Mouse (Mus musculus) liver, embryonic 12.5 days (tissue): ENCODE results near the gene Ninj2. TPM values are rescaled to one million over a fixed set of nuclear protein-coding genes. Genes with fewer than 3 reads are reported as not detected.
"Not testable (repeated sequence)": the region's sequence is repeated elsewhere in the genome, so short reads cannot be mapped to it uniquely, and the experiment has no call there.

ENCODE experiments used
- ATAC-seq: fragments of 200-750 bp; cut with Nextera tagmentation; 2 replicates; pipeline ENCODE4 v1.8.0; 2017; ENCODE audit warnings: moderate number of reproducible peaks, mild to moderate bottlenecking, moderate library complexity
- H3K27ac ChIP-seq: fragments of 300-500 bp; sonication (generic); 2 replicates; pipeline ENCODE4 v1.5.1; 2016; ENCODE audit warnings: mild to moderate bottlenecking
- H3K27me3 ChIP-seq: fragments of 300-500 bp; sonication (generic); replicated peaks from 2 replicates; pipeline ENCODE4 v1.6.1; 2016; ENCODE audit warnings: mild to moderate bottlenecking, moderate library complexity
- H3K36me3 ChIP-seq: fragments of 300-500 bp; sonication (generic); 2 replicates; pipeline ENCODE4 v1.6.1; 2016; ENCODE audit warnings: mild to moderate bottlenecking, moderate library complexity
- H3K4me1 ChIP-seq: fragments of 300-500 bp; sonication (generic); 2 replicates; pipeline ENCODE4 v1.6.1; 2016
- H3K4me2 ChIP-seq: fragments of 300-500 bp; sonication (generic); 2 replicates; pipeline ENCODE4 v1.6.1; 2016; ENCODE audit warnings: mild to moderate bottlenecking, moderate library complexity
- H3K4me3 ChIP-seq: fragments of 300-500 bp; sonication (generic); 2 replicates; pipeline ENCODE4 v1.5.1; 2016; ENCODE audit warnings: mild to moderate bottlenecking, moderate library complexity
- H3K9ac ChIP-seq: fragments of 300-500 bp; sonication (generic); 2 replicates; pipeline ENCODE4 v1.6.1; 2016; ENCODE audit warnings: mild to moderate bottlenecking, moderate library complexity
- H3K9me3 ChIP-seq: fragments of 300-500 bp; sonication (generic); replicated peaks from 2 replicates; pipeline ENCODE4 v1.6.1; 2016; ENCODE audit warnings: mild to moderate bottlenecking, moderate library complexity
- WGBS: fragments of 180-500 bp; shearing (Covaris S2); methylation state at CpG from one replicate; pipeline ENCODE4 v1.1.7; 2016; ENCODE audit not compliant: insufficient replicate concordance; 5-methylcytosine and 5-hydroxymethylcytosine counted together
- polyA plus RNA-seq: library from polyadenylated mRNA; unstranded; fragments of >200 nt; fragmentation: Nextera tagmentation; extraction: Ambion mirVana; gene quantifications from 2 replicates; pipeline ENCODE4 v1.2.1, GENCODE M21; 2016

Ninj2 gene
- polyA plus RNA-seq, 1 experiment from 2014 or later, result not detected

DNA sequence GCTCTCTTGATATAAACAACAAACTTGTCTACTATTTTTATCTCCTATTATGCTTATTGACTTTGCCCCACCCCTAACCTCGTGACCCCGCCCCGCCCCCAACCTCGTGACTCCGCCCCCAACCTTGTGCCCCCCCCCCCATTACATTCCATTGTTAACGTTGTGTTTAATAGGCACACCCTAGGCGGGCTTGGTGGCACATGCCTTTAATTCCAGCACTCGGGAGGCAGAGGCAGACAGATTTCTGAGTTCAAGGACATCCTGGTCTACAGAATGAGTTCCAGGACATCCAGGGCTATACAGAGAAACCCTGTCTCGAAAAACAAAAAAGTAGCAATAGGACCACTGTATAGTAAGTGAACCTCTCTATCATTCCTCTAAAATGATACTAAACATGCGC is 13.6 kb upstream of the Ninj2 start:
- Histone ChIP-seq H3K27ac (no peak overlapping the region), H3K27me3 (no peaks in the 10 kb centered on the region), H3K4me2 (no peak overlapping the region), H3K36me3 (no peaks in the 10 kb centered on the region), H3K4me1 (peaks cover 24% of the 10 kb centered on the region), H3K9me3 (no peaks in the 10 kb centered on the region), H3K9ac (no peak overlapping the region), H3K4me3 (no peak overlapping the region)
- no peak for ATAC-seq
- WGBS, result 66% methylated on average over 10 of the region's 10 CpGs

DNA sequence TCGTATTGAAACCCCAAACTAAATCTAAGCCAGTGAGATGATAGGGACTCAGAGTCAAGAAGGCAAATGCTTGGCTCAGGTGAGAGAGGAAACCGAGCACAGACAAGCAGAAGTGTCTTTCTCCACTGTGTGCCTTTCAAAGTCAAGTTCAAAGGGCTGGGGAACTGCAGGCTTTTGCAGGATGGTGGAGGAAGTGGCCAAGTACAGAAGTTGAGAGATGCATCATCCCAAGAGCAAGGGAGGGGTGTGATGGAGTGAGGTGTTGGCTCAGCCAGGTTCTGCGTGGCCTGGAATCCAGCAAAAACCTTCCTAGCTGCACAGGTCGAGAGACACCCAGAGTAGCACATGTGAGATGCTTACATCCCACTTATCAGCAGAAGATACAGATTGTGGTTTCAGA is 11.6 kb upstream of the Ninj2 start:
- H3K4me3 ChIP-seq, result no peak overlapping the region

DNA sequence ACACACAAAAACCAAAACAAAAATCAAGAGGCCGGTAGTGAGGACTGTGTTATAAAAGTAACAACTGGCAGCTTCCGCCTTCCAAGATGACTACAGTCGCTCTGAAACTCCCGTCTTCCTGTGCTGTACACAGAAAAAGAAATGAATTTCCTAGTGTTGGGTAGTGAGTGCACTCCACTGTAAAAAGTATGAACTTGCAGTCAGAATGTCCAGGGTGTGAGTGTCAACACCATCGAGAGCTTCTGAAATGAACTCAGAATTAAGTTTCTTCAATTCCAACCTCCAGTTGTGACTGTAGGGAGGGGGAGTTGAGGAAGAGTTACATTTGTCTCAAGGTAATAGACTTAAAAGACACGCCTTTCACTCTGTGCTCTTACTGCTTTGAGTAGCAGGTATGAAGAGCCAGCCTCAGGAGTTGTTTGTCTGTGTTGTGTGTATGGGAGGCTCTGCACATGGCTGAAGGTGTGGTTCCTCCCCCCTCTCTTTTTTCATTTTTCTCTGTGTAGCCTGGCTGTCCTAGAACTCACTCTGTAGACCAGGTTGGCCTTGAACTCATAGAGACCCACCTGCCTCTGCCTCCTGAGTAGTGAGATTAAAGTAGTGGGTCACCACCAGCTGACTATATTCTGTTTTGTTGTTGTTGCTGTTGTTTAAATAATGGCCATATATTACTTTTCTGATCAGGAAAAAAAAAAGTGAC is 10.7 kb upstream of the Ninj2 start:
- no peaks in the 10 kb centered on the region for H3K27me3 ChIP-seq
- no peaks in the 10 kb centered on the region for H3K36me3 ChIP-seq
- no peak overlapping the region for H3K9ac ChIP-seq
- no peak overlapping the region; the same call in 1 of the 2 replicates for H3K4me2 ChIP-seq
- H3K9me3 ChIP-seq, result no peaks in the 10 kb centered on the region
- H3K4me3 ChIP-seq, result no peak overlapping the region
- WGBS, result 78% methylated on average over 6 of the region's 6 CpGs
- ATAC-seq, result no peak
- peaks cover 9% of the 10 kb centered on the region for H3K4me1 ChIP-seq
- H3K27ac ChIP-seq, result no peak overlapping the region

More for the DNA sequence above, 11.6 kb upstream of the Ninj2 start:
- ATAC-seq, result no peak
- H3K4me1 ChIP-seq, result peaks cover 18% of the 10 kb centered on the region
- no peak overlapping the region for H3K27ac ChIP-seq
- no peaks in the 10 kb centered on the region for H3K9me3 ChIP-seq
- H3K36me3 ChIP-seq, result no peaks in the 10 kb centered on the region
- WGBS, result 52% methylated on average over 4 of the region's 4 CpGs
- H3K4me2 ChIP-seq, result no peak overlapping the region
- no peak overlapping the region for H3K9ac ChIP-seq
- no peaks in the 10 kb centered on the region for H3K27me3 ChIP-seq

DNA sequence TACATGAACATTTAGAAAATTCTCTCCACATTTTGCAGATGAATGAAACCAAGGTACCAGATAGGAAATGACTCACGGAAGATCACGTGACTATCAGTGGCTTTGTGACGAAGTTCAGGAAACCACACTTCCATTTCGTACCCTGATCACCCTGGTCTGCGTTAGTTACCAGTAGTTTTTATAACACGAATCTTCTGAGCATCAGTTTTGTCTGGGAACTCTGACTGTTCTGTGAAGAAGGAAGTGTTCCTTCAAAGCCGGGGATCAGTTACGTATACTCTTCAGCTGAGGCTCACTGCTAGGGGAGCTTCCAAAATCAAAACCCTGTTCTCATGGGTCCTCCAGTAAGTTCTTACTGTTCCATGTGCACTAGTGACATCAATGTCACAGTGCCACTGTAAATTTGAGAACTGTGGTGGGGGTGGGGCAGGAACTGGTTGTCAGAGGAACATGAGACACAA is 10.2 kb upstream of the Ninj2 start:
- Histone ChIP-seq H3K9me3 (no peaks in the 10 kb centered on the region), H3K4me2 (peak overlapping the region; percentile 24; the same call in 1 of the 2 replicates), H3K9ac (no peak overlapping the region), H3K27ac (no peak overlapping the region), H3K4me3 (no peak overlapping the region), H3K4me1 (peaks cover 7% of the 10 kb centered on the region; the same call in 1 of the 2 replicates), H3K36me3 (no peaks in the 10 kb centered on the region), H3K27me3 (no peaks in the 10 kb centered on the region)
- no peak for ATAC-seq
- WGBS, result 30% methylated on average over 8 of the region's 8 CpGs

DNA sequence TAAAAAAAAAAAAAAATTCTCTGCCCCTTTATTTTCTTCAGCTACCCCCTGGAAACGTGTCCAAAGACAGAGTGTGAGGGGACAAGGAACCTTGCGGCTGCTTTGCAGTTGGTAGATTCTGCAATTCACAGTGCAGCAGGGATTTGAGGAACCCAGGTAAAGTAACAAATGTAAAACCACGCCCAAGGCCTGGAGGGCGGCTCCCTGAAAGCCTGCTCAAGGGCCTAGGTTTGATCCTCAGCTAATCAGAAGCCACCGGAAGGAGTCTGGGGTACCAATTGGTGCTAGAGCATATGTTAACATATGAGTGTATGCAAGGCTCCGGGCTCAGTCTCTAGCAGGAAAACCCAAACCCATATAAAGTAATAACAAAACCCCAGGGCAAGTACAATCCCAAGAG is 9.7 kb upstream of the Ninj2 start:
- Histone ChIP-seq H3K9me3 (no peaks in the 10 kb centered on the region), H3K27ac (no peak overlapping the region), H3K27me3 (no peaks in the 10 kb centered on the region), H3K9ac (no peak overlapping the region), H3K4me3 (no peak overlapping the region), H3K4me2 (no peak overlapping the region), H3K36me3 (no peaks in the 10 kb centered on the region), H3K4me1 (peaks cover 7% of the 10 kb centered on the region; the same call in 1 of the 2 replicates)
- ATAC-seq, result no peak
- 54% methylated on average over 6 of the region's 6 CpGs for WGBS

DNA sequence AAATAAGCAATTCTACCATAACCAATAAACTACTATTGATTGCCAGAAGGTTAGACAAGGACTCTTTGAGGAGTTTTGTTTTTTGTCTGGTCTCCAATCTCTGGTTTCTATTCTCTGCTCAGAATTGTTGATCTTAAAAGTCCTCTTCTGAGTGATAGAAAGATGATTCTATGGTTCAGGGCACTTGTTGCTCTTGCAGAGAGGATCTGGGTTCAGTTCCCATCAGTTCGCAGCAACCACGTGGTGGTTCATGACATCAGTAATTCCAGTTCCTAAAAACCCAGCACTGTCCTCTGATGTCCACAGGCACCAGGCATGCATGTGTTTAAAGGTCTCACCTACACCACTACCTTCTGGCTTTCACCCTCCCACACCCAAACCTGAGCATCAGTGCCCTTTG is 8.2 kb upstream of the Ninj2 start:
- no peak overlapping the region for H3K4me3 ChIP-seq
- no peaks in the 10 kb centered on the region for H3K36me3 ChIP-seq
- no peaks in the 10 kb centered on the region for H3K9me3 ChIP-seq
- ATAC-seq, result no peak
- H3K27ac ChIP-seq, result no peak overlapping the region
- H3K27me3 ChIP-seq, result no peaks in the 10 kb centered on the region
- no peak overlapping the region for H3K9ac ChIP-seq
- H3K4me2 ChIP-seq, result no peak overlapping the region
- WGBS, result 74% methylated on average over 2 of the region's 2 CpGs
- H3K4me1 ChIP-seq, result 0 out of 2 replicates have a peak, but pooled peaks cover 3% of the 10 kb centered on the region

DNA sequence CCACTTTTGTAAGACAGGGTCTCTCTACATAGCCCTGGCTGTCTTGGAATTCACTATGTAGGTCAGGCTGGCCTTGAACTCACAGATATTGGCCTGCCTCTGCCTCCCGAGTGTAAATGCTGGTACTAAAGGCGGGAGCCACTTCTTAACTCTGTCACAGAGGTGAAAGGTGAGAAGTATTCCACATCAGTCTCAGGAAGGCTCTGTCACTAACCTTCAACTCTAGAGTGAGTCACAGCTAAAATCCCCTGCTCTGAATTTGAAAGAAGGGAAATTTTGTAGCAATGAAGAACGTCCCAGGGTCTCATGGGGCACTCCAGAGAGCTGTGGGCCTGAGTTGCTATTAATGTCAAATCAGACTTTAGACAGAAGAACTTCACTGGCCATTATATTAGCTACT is 7.3 kb upstream of the Ninj2 start:
- no peak for ATAC-seq
- H3K4me2 ChIP-seq, result no peak overlapping the region
- H3K27me3 ChIP-seq, result no peaks in the 10 kb centered on the region
- 62% methylated on average over 3 of the region's 3 CpGs for WGBS
- no peaks in the 10 kb centered on the region for H3K36me3 ChIP-seq
- H3K4me1 ChIP-seq, result 0 out of 2 replicates have a peak, but pooled peaks cover 3% of the 10 kb centered on the region
- no peaks in the 10 kb centered on the region for H3K9me3 ChIP-seq
- H3K27ac ChIP-seq, result no peak overlapping the region
- no peak overlapping the region for H3K4me3 ChIP-seq
- H3K9ac ChIP-seq, result no peak overlapping the region

DNA sequence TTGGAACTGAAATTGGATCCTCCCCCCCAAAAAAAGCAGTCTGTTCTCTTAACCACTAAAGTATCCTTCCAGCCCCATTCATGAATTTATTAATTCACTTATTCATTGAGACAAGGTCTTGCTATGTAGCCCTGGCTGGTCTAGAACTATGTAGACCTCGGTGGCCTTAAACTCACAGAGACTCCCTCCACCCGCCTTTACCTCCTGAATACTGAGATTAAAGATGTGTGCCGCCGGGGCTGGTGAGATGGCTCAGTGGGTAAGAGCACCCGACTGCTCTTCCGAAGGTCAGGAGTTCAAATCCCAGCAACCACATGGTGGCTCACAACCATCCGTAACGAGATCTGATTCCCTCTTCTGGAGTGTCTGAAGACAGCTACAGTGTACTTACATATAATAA is 6.1 kb upstream of the Ninj2 start:
- not testable (repeated sequence) for H3K4me1 ChIP-seq, H3K9me3 ChIP-seq, H3K36me3 ChIP-seq, H3K27ac ChIP-seq, H3K4me3 ChIP-seq, H3K4me2 ChIP-seq, H3K9ac ChIP-seq, H3K27me3 ChIP-seq, ATAC-seq
- 79% methylated on average over 8 of the region's 8 CpGs for WGBS

DNA sequence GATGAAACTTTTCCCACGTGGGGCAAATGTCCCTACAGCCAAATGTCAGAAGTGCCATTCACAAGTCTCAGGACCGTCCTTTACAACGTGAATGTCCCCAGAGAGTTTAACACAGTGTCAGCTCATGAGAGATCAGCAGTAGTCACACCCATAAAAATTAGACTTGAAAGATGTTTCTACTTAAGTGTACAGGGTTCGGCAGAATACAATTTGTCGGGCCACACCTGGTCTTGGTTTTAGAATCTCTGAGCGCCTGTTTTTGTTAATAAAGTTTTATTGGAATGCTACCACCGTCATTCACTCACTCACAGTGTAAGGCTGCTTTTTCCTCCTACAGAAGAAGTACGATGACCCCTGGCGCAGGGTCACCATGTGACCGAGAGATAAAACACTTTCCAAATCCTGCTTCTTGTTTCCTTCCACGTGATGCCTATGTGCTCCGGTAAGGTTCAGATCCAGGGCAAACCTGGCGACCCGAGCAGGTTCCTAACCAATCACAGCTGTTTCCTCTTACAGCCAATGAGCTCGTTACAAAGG is 2.4 kb upstream of the Ninj2 start:
- H3K9ac ChIP-seq, result no peak overlapping the region
- H3K4me2 ChIP-seq, result no peak overlapping the region
- H3K4me3 ChIP-seq, result no peak overlapping the region
- 55% methylated on average over 15 of the region's 15 CpGs for WGBS
- H3K36me3 ChIP-seq, result no peaks in the 10 kb centered on the region
- H3K4me1 ChIP-seq, result no peaks in the 10 kb centered on the region
- ATAC-seq, result no peak
- H3K27ac ChIP-seq, result no peak overlapping the region
- H3K27me3 ChIP-seq, result no peaks in the 10 kb centered on the region
- H3K9me3 ChIP-seq, result no peaks in the 10 kb centered on the region

DNA sequence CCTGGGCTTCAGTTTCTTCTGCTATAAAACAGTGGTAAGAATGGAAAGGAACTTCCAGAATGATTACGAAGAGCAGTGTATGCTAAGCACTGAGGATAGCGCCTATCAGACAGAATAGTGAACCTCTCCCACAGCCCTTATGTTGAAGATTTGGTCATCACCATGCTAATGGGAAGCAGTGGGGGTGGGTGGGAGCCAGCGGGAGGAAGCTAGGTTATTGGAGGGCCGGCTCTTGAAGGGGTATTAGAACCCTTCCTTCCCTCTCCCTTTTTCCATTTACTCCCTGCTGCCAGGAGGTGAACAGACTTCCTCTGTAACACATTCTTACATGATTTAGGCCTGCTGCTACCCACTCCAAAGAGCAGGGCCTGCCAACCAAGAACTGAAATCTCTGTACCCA is 1.2 kb upstream of the Ninj2 start:
- no peak overlapping the region for H3K4me3 ChIP-seq
- H3K4me1 ChIP-seq, result no peaks in the 10 kb centered on the region
- no peaks in the 10 kb centered on the region for H3K27me3 ChIP-seq
- H3K4me2 ChIP-seq, result no peak overlapping the region
- no peaks in the 10 kb centered on the region for H3K9me3 ChIP-seq
- no peak overlapping the region for H3K9ac ChIP-seq
- no peaks in the 10 kb centered on the region for H3K36me3 ChIP-seq
- H3K27ac ChIP-seq, result no peak overlapping the region
- ATAC-seq, result no peak
- 72% methylated on average over 4 of the region's 4 CpGs for WGBS

DNA sequence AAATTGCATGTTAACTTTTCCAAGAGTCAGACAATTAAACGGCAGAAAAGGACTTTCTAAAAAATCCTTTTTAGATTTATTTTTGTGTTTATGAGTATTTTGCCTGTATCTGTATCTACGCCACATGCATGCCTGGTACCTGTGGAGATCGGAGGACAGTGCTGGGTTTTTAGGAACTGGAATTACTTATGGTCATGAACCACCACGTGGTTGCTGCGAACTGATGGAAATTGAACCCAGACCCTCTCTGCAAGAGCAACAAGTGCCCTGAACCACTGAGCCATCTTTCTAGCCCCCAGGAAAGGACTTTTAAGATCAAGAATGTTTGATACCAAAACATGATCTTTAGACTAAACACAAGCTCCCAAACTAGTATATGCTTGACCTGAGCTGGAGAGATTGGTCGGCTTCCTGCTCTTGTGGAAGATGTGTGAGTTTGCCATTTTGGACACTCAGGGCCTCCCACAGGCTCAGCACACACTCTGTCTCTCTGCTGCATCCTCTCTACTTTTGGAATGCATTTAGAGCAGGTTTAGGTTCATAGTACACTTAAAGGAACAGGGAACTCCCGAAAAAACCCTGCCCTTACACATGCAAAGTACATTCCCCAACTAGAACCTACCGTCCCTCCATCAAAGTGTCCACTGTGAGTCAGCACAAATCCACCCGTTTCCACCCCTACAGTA is 1.1 kb downstream of the Ninj2 start:
- ATAC-seq, result no peak
- Histone ChIP-seq H3K4me1 (no peaks in the 10 kb centered on the region), H3K27ac (no peak overlapping the region), H3K4me3 (no peak overlapping the region), H3K27me3 (no peaks in the 10 kb centered on the region), H3K36me3 (no peaks in the 10 kb centered on the region), H3K4me2 (no peak overlapping the region), H3K9ac (no peak overlapping the region), H3K9me3 (no peaks in the 10 kb centered on the region)
- 62% methylated on average over 9 of the region's 9 CpGs for WGBS

DNA sequence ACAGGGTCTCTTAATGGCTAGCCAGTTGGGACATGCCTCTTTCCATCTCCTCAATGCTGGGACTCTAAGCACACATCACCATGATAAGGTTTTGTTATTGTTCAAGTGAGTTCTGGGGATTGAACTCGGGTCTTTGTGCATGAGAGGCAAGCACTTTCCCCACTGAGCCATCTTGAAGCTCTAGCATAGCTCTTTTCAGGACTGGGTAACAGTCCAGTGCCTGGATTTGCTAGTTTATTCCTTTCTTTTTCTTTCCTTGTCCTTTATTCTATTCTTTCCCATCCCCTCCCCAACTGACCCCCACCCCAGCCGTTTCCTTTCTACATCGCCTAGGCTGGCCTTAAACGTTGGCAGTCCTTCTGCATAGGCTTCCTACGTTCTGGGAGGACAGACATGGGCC is 1.9 kb downstream of the Ninj2 start:
- no peak for ATAC-seq
- H3K4me2 ChIP-seq, result no peak overlapping the region
- H3K4me3 ChIP-seq, result no peak overlapping the region
- H3K9me3 ChIP-seq, result no peaks in the 10 kb centered on the region
- H3K36me3 ChIP-seq, result no peaks in the 10 kb centered on the region
- no peaks in the 10 kb centered on the region for H3K27me3 ChIP-seq
- no peak overlapping the region for H3K27ac ChIP-seq
- H3K4me1 ChIP-seq, result no peaks in the 10 kb centered on the region
- 58% methylated on average over 5 of the region's 5 CpGs for WGBS
- no peak overlapping the region for H3K9ac ChIP-seq
